29 mouse cellular contexts compared by ENCODE assay signal in the genomic region with DNA sequence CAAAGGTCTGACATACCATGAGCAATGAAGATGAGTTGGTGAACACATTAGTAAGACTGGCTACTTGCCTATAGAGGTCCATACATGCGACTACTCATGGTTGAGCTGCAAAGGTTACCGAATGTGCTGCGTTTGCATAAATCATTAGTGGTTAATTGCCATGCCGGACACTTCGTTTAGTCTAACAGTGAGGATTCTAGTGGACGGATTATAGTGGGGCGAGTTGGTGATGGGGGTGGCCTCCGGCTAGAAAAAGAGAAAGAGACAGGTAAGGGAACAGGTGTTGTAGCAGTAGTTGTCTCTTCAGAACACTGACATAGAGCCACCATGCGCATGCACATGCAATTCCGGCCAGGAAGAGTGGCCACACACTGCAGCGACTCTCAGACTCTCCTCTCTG. TPM values are rescaled to one million over a fixed set of nuclear protein-coding genes. Genes with fewer than 3 reads are reported as not detected.
DNase-seq lines count a peak whose midpoint lies in the region; ATAC-seq and TF ChIP-seq lines count a peak whose summit lies in the region.
"Had no signal": no experiment of that assay in that cellular context is flagged by ENCODE, and none has a peak within 500 bp of the region (broad histone marks: within the 10 kb centered on the region; RNA-seq: fewer than 3 reads in every experiment).

No protein-coding gene starts in this region.

- no peak; the same call in 1 of the 2 replicates for TF ChIP-seq EP300 in CH12.LX (IDR thresholded peaks at IDR 0.05; ENCODE audit: low read length)

- H3K79me2 ChIP-seq in CH12.LX (replicated peaks; ENCODE audit: control insufficient read depth, extremely low read depth, insufficient read depth, poor library complexity, severe bottlenecking), result no peaks in the 10 kb centered on the region

- in situ Hi-C loops in CH12.LX (cut with MboI; ENCODE audit: low pct_ligation_motif_present, low pct_unique_long_range_greater_than_20kb, low sequenced_read_pairs), result no loop called here

- ATAC-seq in heart, embryonic 11.5 days (replicated peaks; ENCODE audit: insufficient number of reproducible peaks, low FRiP score, low TSS enrichment), result no peak
- no peak for ATAC-seq in midbrain, embryonic 11.5 days (ENCODE audit: low FRiP score)
- ATAC-seq in midbrain, embryonic 14.5 days (ENCODE audit: low FRiP score, low TSS enrichment), result no peak
- ATAC-seq in limb, embryonic 11.5 days (ENCODE audit: insufficient number of reproducible peaks, low FRiP score, low TSS enrichment, low read depth), result no peak
- ATAC-seq: CD4-positive, CD25-positive, alpha-beta regulatory T cell, adult 4 months; forebrain, embryonic 14.5 days; forebrain, embryonic 16.5 days had no signal

- H3K4me1 ChIP-seq in heart, embryonic 11.5 days (ENCODE audit: control insufficient read depth, insufficient read depth, low read length), result no peaks in the 10 kb centered on the region; the same call in 1 of the 2 replicates
- no peaks in the 10 kb centered on the region for H3K4me1 ChIP-seq in midbrain, embryonic 11.5 days (ENCODE audit: control insufficient read depth, insufficient read depth, low read length)
- H3K4me1 ChIP-seq in midbrain, embryonic 14.5 days (ENCODE audit: control insufficient read depth, insufficient read depth, low read length), result no peaks in the 10 kb centered on the region
- peaks cover 0 to 11% of the 10 kb centered on the region in 2 experiments; a peak in 3 of 4 replicates for H3K4me1 ChIP-seq in CH12.LX (ENCODE audit: control insufficient read depth in 1 of 2, insufficient read depth in 2 of 2)
- peaks cover 15% of the 10 kb centered on the region for H3K4me1 ChIP-seq in limb, embryonic 11.5 days (ENCODE audit: control insufficient read depth, insufficient read depth, low read length)

- no peak overlapping the region for H3K9ac ChIP-seq in heart, embryonic 11.5 days (ENCODE audit: low read depth, low read length)
- no peak overlapping the region for H3K9ac ChIP-seq in midbrain, embryonic 11.5 days (ENCODE audit: low read length)
- no peak overlapping the region for H3K9ac ChIP-seq in midbrain, embryonic 14.5 days (replicated peaks; ENCODE audit: low read length)
- no peak overlapping the region for H3K9ac ChIP-seq in CH12.LX (ENCODE audit: insufficient read depth, low read depth)
- no peak overlapping the region for H3K9ac ChIP-seq in limb, embryonic 11.5 days (ENCODE audit: low read length)
- H3K9ac ChIP-seq: embryonic facial prominence, embryonic 13.5 days; embryonic facial prominence, embryonic 15.5 days; forebrain, embryonic 12.5 days had no signal

- H3K36me3 ChIP-seq in heart, embryonic 11.5 days (ENCODE audit: control insufficient read depth, insufficient read depth, low read length), result no peaks in the 10 kb centered on the region
- no peaks in the 10 kb centered on the region for H3K36me3 ChIP-seq in midbrain, embryonic 11.5 days (ENCODE audit: control insufficient read depth, insufficient read depth, low read length)
- no peaks in the 10 kb centered on the region for H3K36me3 ChIP-seq in midbrain, embryonic 14.5 days (ENCODE audit: control insufficient read depth, insufficient read depth, low read length)
- no peaks in the 10 kb centered on the region for H3K36me3 ChIP-seq in CH12.LX (replicated peaks in 1 of 2; ENCODE audit: control insufficient read depth in 1 of 2, insufficient read depth in 1 of 2, low read length in 1 of 2)
- no peaks in the 10 kb centered on the region for H3K36me3 ChIP-seq in limb, embryonic 11.5 days (ENCODE audit: control insufficient read depth, insufficient read depth, low read length)
- H3K36me3 ChIP-seq: embryonic facial prominence, embryonic 13.5 days; embryonic facial prominence, embryonic 15.5 days; forebrain, embryonic 10.5 days; forebrain, embryonic 12.5 days had no signal

- no peak for TF ChIP-seq CTCF in CH12.LX (conservative IDR thresholded peaks at IDR 0.05 in 1 of 2, IDR thresholded peaks at IDR 0.05 in 1 of 2; ENCODE audit: low read depth in 2 of 2, low read length in 2 of 2)

- DNase-seq in heart, adult 11 months, result peak; percentile 81
- peak; percentile 59 for DNase-seq in midbrain, embryonic 11.5 days (ENCODE audit: low spot score, missing footprints)
- DNase-seq in midbrain, embryonic 14.5 days, result no peak
- DNase-seq in CH12.LX (ENCODE audit: extremely low read depth), result no peak
- no peak for DNase-seq in limb, embryonic 11.5 days (ENCODE audit: low spot score)
- no peak for DNase-seq in thymus, postnatal 14 days
- no peak for DNase-seq in embryo, embryonic 10.5 days (ENCODE audit: low spot score)
- DNase-seq: adrenal gland, adult 8-10 months; adrenal gland, postnatal 14 days; adrenal gland, postnatal 36 days; B cell, adult 2 months; cerebellum, adult 11-12 months; cerebellum, adult 2 months; cerebellum, adult 9-10 months; cerebellum, postnatal 10 days; cerebellum, postnatal 25 days; embryo, embryonic 11 days had no signal

- no peaks in the 10 kb centered on the region for H3K27me3 ChIP-seq in heart, embryonic 11.5 days (ENCODE audit: control insufficient read depth, insufficient read depth, low read length)
- no peaks in the 10 kb centered on the region for H3K27me3 ChIP-seq in midbrain, embryonic 11.5 days (ENCODE audit: control insufficient read depth, insufficient read depth, low read length)
- H3K27me3 ChIP-seq in midbrain, embryonic 14.5 days (ENCODE audit: control insufficient read depth, insufficient read depth, low read length), result no peaks in the 10 kb centered on the region
- H3K27me3 ChIP-seq in CH12.LX (replicated peaks), result no peaks in the 10 kb centered on the region
- no peaks in the 10 kb centered on the region for H3K27me3 ChIP-seq in limb, embryonic 11.5 days (ENCODE audit: control insufficient read depth, insufficient read depth, low read length)
- H3K27me3 ChIP-seq: embryonic facial prominence, embryonic 13.5 days; embryonic facial prominence, embryonic 15.5 days; forebrain, embryonic 12.5 days had no signal

- H3K4me3 ChIP-seq in heart, embryonic 11.5 days (ENCODE audit: low read depth, low read length), result no peak overlapping the region
- H3K4me3 ChIP-seq in midbrain, embryonic 11.5 days (ENCODE audit: low read depth, low read length), result no peak overlapping the region
- H3K4me3 ChIP-seq in midbrain, embryonic 14.5 days (replicated peaks; ENCODE audit: low read depth, low read length), result no peak overlapping the region
- H3K4me3 ChIP-seq in CH12.LX (replicated peaks in 1 of 3; ENCODE audit: low read depth in 2 of 3, low read length in 2 of 3, poor library complexity in 1 of 3), result no peak overlapping the region
- no peak overlapping the region for H3K4me3 ChIP-seq in limb, embryonic 11.5 days (ENCODE audit: low read depth, low read length)
- H3K4me3 ChIP-seq: embryonic facial prominence, embryonic 13.5 days; embryonic facial prominence, embryonic 15.5 days; erythroblast, embryonic 14.5 days; forebrain, embryonic 10.5 days; forebrain, embryonic 12.5 days had no signal

- WGBS in heart, embryonic 11.5 days (ENCODE audit: insufficient replicate concordance), result 88% methylated on average over 11 of the region's 11 CpGs
- WGBS in midbrain, embryonic 11.5 days, result 95% methylated on average over 11 of the region's 11 CpGs
- 95% methylated on average over 11 of the region's 11 CpGs for WGBS in midbrain, embryonic 14.5 days
- WGBS in limb, embryonic 11.5 days, result 89% methylated on average over 11 of the region's 11 CpGs

- TF ChIP-seq RAD21 in CH12.LX (IDR thresholded peaks at IDR 0.05; ENCODE audit: low read depth, low read length), result no peak

- no peak for TF ChIP-seq POLR2A in CH12.LX (IDR thresholded peaks at IDR 0.05; ENCODE audit: low read depth, low read length)

- dilution Hi-C loops in CH12.LX (cut with MboI; ENCODE audit: extremely low pct_ligation_motif_present, extremely low pct_unique_long_range_greater_than_20kb, low sequenced_read_pairs), result no loop called here

- H3K9me3 ChIP-seq in heart, embryonic 11.5 days (replicated peaks; ENCODE audit: control insufficient read depth, low read length), result no peaks in the 10 kb centered on the region
- no peaks in the 10 kb centered on the region for H3K9me3 ChIP-seq in midbrain, embryonic 11.5 days (ENCODE audit: control insufficient read depth, low read length)
- no peaks in the 10 kb centered on the region for H3K9me3 ChIP-seq in midbrain, embryonic 14.5 days (ENCODE audit: control insufficient read depth, low read length)
- no peaks in the 10 kb centered on the region for H3K9me3 ChIP-seq in CH12.LX (replicated peaks; ENCODE audit: low read length)
- no peaks in the 10 kb centered on the region for H3K9me3 ChIP-seq in limb, embryonic 11.5 days (ENCODE audit: control insufficient read depth, low read length)
- H3K9me3 ChIP-seq: embryonic facial prominence, embryonic 13.5 days; embryonic facial prominence, embryonic 15.5 days; forebrain, embryonic 10.5 days; forebrain, embryonic 12.5 days had no signal

- no peak overlapping the region for H3K4me2 ChIP-seq in heart, embryonic 11.5 days
- no peak overlapping the region for H3K4me2 ChIP-seq in midbrain, embryonic 11.5 days
- no peak overlapping the region for H3K4me2 ChIP-seq in midbrain, embryonic 14.5 days (ENCODE audit: low read length)
- H3K4me2 ChIP-seq in CH12.LX (ENCODE audit: insufficient read depth, low read depth, poor library complexity, severe bottlenecking), result no peak overlapping the region
- H3K4me2 ChIP-seq in limb, embryonic 11.5 days (ENCODE audit: low read depth, severe bottlenecking), result no peak overlapping the region; the same call in 1 of the 2 replicates
- H3K4me2 ChIP-seq: embryonic facial prominence, embryonic 13.5 days; embryonic facial prominence, embryonic 15.5 days; forebrain, embryonic 12.5 days had no signal

- no peak overlapping the region for H3K27ac ChIP-seq in heart, embryonic 11.5 days (ENCODE audit: low read depth, low read length)
- no peak overlapping the region for H3K27ac ChIP-seq in midbrain, embryonic 11.5 days (ENCODE audit: low read depth, low read length)
- H3K27ac ChIP-seq in midbrain, embryonic 14.5 days (replicated peaks; ENCODE audit: low read depth, low read length), result no peak overlapping the region
- no peak overlapping the region; the same call in 1 of the 2 replicates for H3K27ac ChIP-seq in CH12.LX (ENCODE audit: insufficient read depth, low read depth)
- peak overlapping the region; percentile 71; the same call in 1 of the 2 replicates for H3K27ac ChIP-seq in limb, embryonic 11.5 days (replicated peaks; ENCODE audit: low read depth, low read length)
- H3K27ac ChIP-seq: embryonic facial prominence, embryonic 13.5 days; embryonic facial prominence, embryonic 15.5 days; forebrain, embryonic 10.5 days; forebrain, embryonic 12.5 days had no signal

RNA-seq across cellular contexts. Expression of a gene that starts 12.4 kb away (rescaled TPM):
- not detected in 2 replicates for polyA plus RNA-seq in heart, embryonic 11.5 days (2014; fragmentation: Nextera tagmentation; extraction: Ambion mirVana)
- polyA plus RNA-seq in midbrain, embryonic 11.5 days (2014; fragmentation: Nextera tagmentation; extraction: Ambion mirVana), result not detected in 2 replicates
- polyA plus RNA-seq in midbrain, embryonic 14.5 days (2014; fragmentation: Nextera tagmentation; extraction: Ambion mirVana), result not detected in 2 replicates
- total RNA-seq in CH12.LX (2012; rRNA removed) (not detected in 2 replicates), CH12.LX (2014; rRNA removed) (not detected in 2 replicates)
- polyA plus RNA-seq in CH12.LX (2012; ENCODE audit: insufficient read length, low read depth), result 0.42 TPM in 1 of 2 replicates, not detected in the other
- polyA plus RNA-seq in limb, embryonic 11.5 days (2014; fragmentation: Nextera tagmentation; extraction: Ambion mirVana), result not detected in 2 replicates
- total RNA-seq: adrenal gland, adult 8-10 months; adrenal gland, postnatal 14 days; adrenal gland, postnatal 36 days; ES-E14; MEL had no signal
- polyA plus RNA-seq: CD4-positive, CD25-positive, alpha-beta regulatory T cell, adult 4 months; cerebellum, adult 2 months; embryonic facial prominence, embryonic 11.5 days; embryonic facial prominence, embryonic 13.5 days; embryonic facial prominence, embryonic 15.5 days; erythroblast, embryonic 14.5 days; forebrain, embryonic 10.5 days; forebrain, embryonic 12.5 days; forebrain, embryonic 16.5 days had no signal

RNA-seq across cellular contexts. Expression of a gene that starts 22.9 kb away (rescaled TPM):
- 25.8 and 29.8 TPM in 2 replicates for polyA plus RNA-seq in heart, embryonic 11.5 days (2014; fragmentation: Nextera tagmentation; extraction: Ambion mirVana)
- polyA plus RNA-seq in midbrain, embryonic 11.5 days (2014; fragmentation: Nextera tagmentation; extraction: Ambion mirVana), result 33.3 and 35.7 TPM in 2 replicates
- polyA plus RNA-seq in midbrain, embryonic 14.5 days (2014; fragmentation: Nextera tagmentation; extraction: Ambion mirVana), result 32.2 and 36.0 TPM in 2 replicates
- total RNA-seq in CH12.LX (2012; rRNA removed) (11.6 and 11.7 TPM in 2 replicates), CH12.LX (2014; rRNA removed) (15.8 and 17.4 TPM in 2 replicates)
- polyA plus RNA-seq in CH12.LX (2012; ENCODE audit: insufficient read length, low read depth), result 12.4 and 15.9 TPM in 2 replicates
- polyA plus RNA-seq in limb, embryonic 11.5 days (2014; fragmentation: Nextera tagmentation; extraction: Ambion mirVana), result 46.6 and 49.8 TPM in 2 replicates

Comparison
In these comparisons a context has a peak if more than half of its experiments do, and no peak if none do; other contexts are left out.
1. DNase-seq: peak in heart, adult 11 months (single experiment) and midbrain, embryonic 11.5 days (single experiment); none in midbrain, embryonic 14.5 days (single experiment), CH12.LX (single experiment), limb, embryonic 11.5 days (single experiment), thymus, postnatal 14 days (single experiment) and embryo, embryonic 10.5 days (single experiment).